Mouse (Mus musculus): ENCODE data around the gene Ppm1a.

DNA sequence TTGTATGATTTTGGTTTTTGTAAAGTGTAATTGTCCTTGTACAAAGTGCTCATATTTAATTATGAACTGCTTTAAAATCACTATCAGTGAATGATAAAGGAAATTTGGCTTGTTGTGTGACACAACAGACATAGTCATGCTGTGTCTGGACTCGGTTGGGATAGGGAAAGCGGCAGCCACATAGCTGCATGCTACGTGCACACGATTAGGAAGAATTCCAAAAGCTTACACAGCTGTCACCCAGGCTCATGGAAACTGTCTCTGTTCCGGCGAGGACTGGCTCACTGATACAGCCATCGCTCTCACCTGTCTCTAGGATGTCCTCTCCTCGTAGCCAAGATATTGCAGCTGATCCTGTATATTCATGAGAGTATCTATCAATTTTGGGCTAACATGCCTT is 36.7 kb downstream of the Ppm1a start:
- TF ChIP-seq E2F4 (IDR thresholded peaks at IDR 0.05; ENCODE audit: borderline replicate concordance, low read depth, low read length) (no peak), ELF1 (IDR thresholded peaks at IDR 0.05; ENCODE audit: low read depth, low read length) (no peak), CTCF (IDR thresholded peaks at IDR 0.05 in 2 of 3, conservative IDR thresholded peaks at IDR 0.05 in 1 of 3; ENCODE audit: control insufficient read depth in 1 of 3, insufficient read depth in 1 of 3, low read depth in 2 of 3, low read length in 3 of 3, poor library complexity in 1 of 3, severe bottlenecking in 1 of 3) (no peak), POLR2AphosphoS5 (IDR thresholded peaks at IDR 0.05; ENCODE audit: borderline replicate concordance, low read depth, low read length) (no peak)
